Mouse (Mus musculus) heart, embryonic 12.5 days (tissue): ENCODE results near the gene Matn4. TPM values are rescaled to one million over a fixed set of nuclear protein-coding genes. Genes with fewer than 3 reads are reported as not detected.

Experiments used
- ATAC-seq: fragments of 200-750 bp; cut with Nextera tagmentation; 2 replicates; pipeline ENCODE4 v1.8.0; 2017; ENCODE audit warnings: moderate TSS enrichment, moderate library complexity; ENCODE audit not compliant: insufficient number of reproducible peaks, low FRiP score
- H3K27ac ChIP-seq: fragments of 300-500 bp; sonication (generic); 2 replicates; pipeline ENCODE4 v1.5.1; 2016; ENCODE audit warnings: mild to moderate bottlenecking, moderate library complexity; ENCODE audit not compliant: poor library complexity, severe bottlenecking
- H3K27me3 ChIP-seq: fragments of 300-500 bp; sonication (generic); replicated peaks from 2 replicates; pipeline ENCODE4 v1.6.1; 2016; ENCODE audit warnings: mild to moderate bottlenecking, moderate library complexity
- H3K36me3 ChIP-seq: fragments of 300-500 bp; sonication (generic); 2 replicates; pipeline ENCODE4 v1.6.1; 2016; ENCODE audit warnings: mild to moderate bottlenecking, moderate library complexity
- H3K4me1 ChIP-seq: fragments of 300-500 bp; sonication (generic); replicated peaks from 2 replicates; pipeline ENCODE4 v1.6.1; 2016; ENCODE audit warnings: mild to moderate bottlenecking
- H3K4me2 ChIP-seq: fragments of 300-500 bp; sonication (generic); 2 replicates; pipeline ENCODE4 v1.6.1; 2016; ENCODE audit warnings: mild to moderate bottlenecking, moderate library complexity
- H3K4me3 ChIP-seq: fragments of 300-500 bp; sonication (generic); 2 replicates; pipeline ENCODE4 v1.5.1; 2016; ENCODE audit warnings: mild to moderate bottlenecking
- H3K9ac ChIP-seq: fragments of 300-500 bp; sonication (generic); 2 replicates; pipeline ENCODE4 v1.6.1; 2016; ENCODE audit warnings: mild to moderate bottlenecking, moderate library complexity
- H3K9me3 ChIP-seq: fragments of 300-500 bp; sonication (generic); replicated peaks from 2 replicates; pipeline ENCODE4 v1.6.1; 2016; ENCODE audit warnings: mild to moderate bottlenecking, moderate library complexity
- WGBS: fragments of 180-500 bp; shearing (Covaris S2); methylation state at CpG from one replicate; pipeline ENCODE4 v1.1.7; 2016; 5-methylcytosine and 5-hydroxymethylcytosine counted together
- polyA plus RNA-seq: library from polyadenylated mRNA; unstranded; fragments of >200 nt; fragmentation: Nextera tagmentation; extraction: Ambion mirVana; gene quantifications from 2 replicates; pipeline ENCODE4 v1.2.1, GENCODE M21; 2016

Matn4 gene
- polyA plus RNA-seq, 1 experiment from 2014 or later = 6.4 TPM

GRCm38 (mm10) chr2:164426952-164427351 is 22.0 kb upstream of the Matn4 start:
- H3K27me3 ChIP-seq = peaks cover 4% of the 10 kb centered on the region
- no peak overlapping the region for H3K4me3 ChIP-seq
- no peak overlapping the region for H3K27ac ChIP-seq
- no peaks in the 10 kb centered on the region; the same call in 1 of the 2 replicates for H3K9me3 ChIP-seq
- H3K4me2 ChIP-seq = no peak overlapping the region
- 80% methylated on average over 5 of the region's 5 CpGs for WGBS
- ATAC-seq = no peak
- peaks cover 54% of the 10 kb centered on the region for H3K36me3 ChIP-seq
- H3K9ac ChIP-seq = no peak overlapping the region
- peaks cover 34% of the 10 kb centered on the region for H3K4me1 ChIP-seq

- Histone ChIP-seq H3K4me2 (no peak overlapping the region), H3K9me3 (no peaks in the 10 kb centered on the region; the same call in 1 of the 2 replicates), H3K4me1 (peaks cover 26% of the 10 kb centered on the region), H3K27ac (no peak overlapping the region), H3K4me3 (no peak overlapping the region), H3K9ac (no peak overlapping the region), H3K36me3 (peaks cover 54% of the 10 kb centered on the region), H3K27me3 (peaks cover 4% of the 10 kb centered on the region)
- WGBS = 24% methylated on average over 12 of the region's 12 CpGs
- no peak for ATAC-seq
Measured at GRCm38 (mm10) chr2:164426121-164426520, 21.2 kb upstream of the Matn4 start.

GRCm38 (mm10) chr2:164425401-164425800 is 20.4 kb upstream of the Matn4 start:
- WGBS = 79% methylated on average over 5 of the region's 5 CpGs
- no peak overlapping the region for H3K4me3 ChIP-seq
- no peak for ATAC-seq
- H3K36me3 ChIP-seq = peaks cover 54% of the 10 kb centered on the region
- peaks cover 19% of the 10 kb centered on the region for H3K4me1 ChIP-seq
- H3K4me2 ChIP-seq = no peak overlapping the region
- peaks cover 4% of the 10 kb centered on the region for H3K27me3 ChIP-seq
- H3K27ac ChIP-seq = no peak overlapping the region
- no peaks in the 10 kb centered on the region; the same call in 1 of the 2 replicates for H3K9me3 ChIP-seq
- H3K9ac ChIP-seq = no peak overlapping the region

GRCm38 (mm10) chr2:164424406-164424805 is 19.4 kb upstream of the Matn4 start:
- Histone ChIP-seq H3K27me3 (peaks cover 1% of the 10 kb centered on the region), H3K36me3 (peaks cover 50% of the 10 kb centered on the region), H3K9me3 (no peaks in the 10 kb centered on the region; the same call in 1 of the 2 replicates), H3K9ac (no peak overlapping the region), H3K4me3 (no peak overlapping the region), H3K4me1 (peaks cover 15% of the 10 kb centered on the region), H3K4me2 (no peak overlapping the region), H3K27ac (no peak overlapping the region)
- 84% methylated on average over 8 of the region's 8 CpGs for WGBS
- ATAC-seq = no peak

GRCm38 (mm10) chr2:164423464-164423863 is 18.5 kb upstream of the Matn4 start:
- no peak overlapping the region for H3K4me2 ChIP-seq
- peaks cover 12% of the 10 kb centered on the region; the same call in 1 of the 2 replicates for H3K4me1 ChIP-seq
- no peak overlapping the region for H3K4me3 ChIP-seq
- H3K9me3 ChIP-seq = no peaks in the 10 kb centered on the region; the same call in 1 of the 2 replicates
- H3K9ac ChIP-seq = no peak overlapping the region
- no peak for ATAC-seq
- no peak overlapping the region for H3K27ac ChIP-seq
- 84% methylated on average over 11 of the region's 11 CpGs for WGBS
- H3K27me3 ChIP-seq = peaks cover 2% of the 10 kb centered on the region; the same call in 1 of the 2 replicates
- H3K36me3 ChIP-seq = peaks cover 41% of the 10 kb centered on the region

- H3K9me3 ChIP-seq = no peaks in the 10 kb centered on the region; the same call in 1 of the 2 replicates
- H3K4me2 ChIP-seq = no peak overlapping the region
- no peak overlapping the region for H3K4me3 ChIP-seq
- H3K27me3 ChIP-seq = peaks cover 4% of the 10 kb centered on the region; the same call in 1 of the 2 replicates
- no peak for ATAC-seq
- 76% methylated on average over 15 of the region's 15 CpGs for WGBS
- no peak overlapping the region for H3K9ac ChIP-seq
- H3K36me3 ChIP-seq = peaks cover 35% of the 10 kb centered on the region
- H3K4me1 ChIP-seq = peaks cover 14% of the 10 kb centered on the region; the same call in 1 of the 2 replicates
- H3K27ac ChIP-seq = no peak overlapping the region
Measured at GRCm38 (mm10) chr2:164422675-164423393, 17.9 kb upstream of the Matn4 start.

- Histone ChIP-seq H3K27ac (no peak overlapping the region), H3K9ac (no peak overlapping the region), H3K36me3 (peaks cover 27% of the 10 kb centered on the region), H3K4me1 (peaks cover 14% of the 10 kb centered on the region; the same call in 1 of the 2 replicates), H3K27me3 (peaks cover 4% of the 10 kb centered on the region; the same call in 1 of the 2 replicates), H3K9me3 (no peaks in the 10 kb centered on the region; the same call in 1 of the 2 replicates), H3K4me3 (no peak overlapping the region), H3K4me2 (no peak overlapping the region)
- 84% methylated on average over 8 of the region's 8 CpGs for WGBS
- ATAC-seq = no peak
Measured at GRCm38 (mm10) chr2:164421979-164422378, 17.0 kb upstream of the Matn4 start.

- Histone ChIP-seq H3K9me3 (no peaks in the 10 kb centered on the region; the same call in 1 of the 2 replicates), H3K27me3 (peaks cover 4% of the 10 kb centered on the region; the same call in 1 of the 2 replicates), H3K4me3 (no peak overlapping the region), H3K4me2 (no peak overlapping the region), H3K27ac (no peak overlapping the region), H3K36me3 (peaks cover 20% of the 10 kb centered on the region), H3K4me1 (peaks cover 14% of the 10 kb centered on the region; the same call in 1 of the 2 replicates), H3K9ac (no peak overlapping the region)
- no peak for ATAC-seq
- WGBS = 82% methylated on average over 7 of the region's 7 CpGs
Measured at GRCm38 (mm10) chr2:164421306-164421705, 16.3 kb upstream of the Matn4 start.

GRCm38 (mm10) chr2:164419489-164419888 is 14.5 kb upstream of the Matn4 start:
- H3K4me1 ChIP-seq = 0 out of 2 replicates have a peak, but pooled peaks cover 11% of the 10 kb centered on the region
- H3K4me2 ChIP-seq = no peak overlapping the region
- H3K9ac ChIP-seq = no peak overlapping the region
- no peak for ATAC-seq
- WGBS = 9% methylated on average over 3 of the region's 3 CpGs
- peaks cover 12% of the 10 kb centered on the region for H3K27me3 ChIP-seq
- H3K36me3 ChIP-seq = peaks cover 13% of the 10 kb centered on the region
- no peak overlapping the region for H3K4me3 ChIP-seq
- no peak overlapping the region for H3K27ac ChIP-seq
- H3K9me3 ChIP-seq = no peaks in the 10 kb centered on the region; the same call in 1 of the 2 replicates

- Histone ChIP-seq H3K9ac (no peak overlapping the region), H3K27me3 (peaks cover 23% of the 10 kb centered on the region), H3K4me2 (no peak overlapping the region), H3K36me3 (peaks cover 4% of the 10 kb centered on the region; the same call in 1 of the 2 replicates), H3K27ac (no peak overlapping the region), H3K4me1 (peaks cover 18% of the 10 kb centered on the region; the same call in 1 of the 2 replicates), H3K9me3 (no peaks in the 10 kb centered on the region), H3K4me3 (no peak overlapping the region)
- WGBS = 35% methylated on average over 3 of the region's 3 CpGs
- ATAC-seq = no peak
Measured at GRCm38 (mm10) chr2:164418308-164418875, 13.4 kb upstream of the Matn4 start.

- no peak for ATAC-seq
- H3K4me1 ChIP-seq = peaks cover 14% of the 10 kb centered on the region; the same call in 1 of the 2 replicates
Measured at GRCm38 (mm10) chr2:164417198-164417597, 12.2 kb upstream of the Matn4 start.

More at GRCm38 (mm10) chr2:164417198-164417597, 12.2 kb upstream of the Matn4 start:
- no peaks in the 10 kb centered on the region for H3K36me3 ChIP-seq
- H3K9ac ChIP-seq = no peak overlapping the region
- no peak overlapping the region for H3K4me3 ChIP-seq
- H3K4me2 ChIP-seq = no peak overlapping the region
- peaks cover 3% of the 10 kb centered on the region; the same call in 1 of the 2 replicates for H3K9me3 ChIP-seq
- no peak overlapping the region for H3K27ac ChIP-seq
- 2% methylated on average over 2 of the region's 2 CpGs for WGBS
- peaks cover 34% of the 10 kb centered on the region for H3K27me3 ChIP-seq
